Mouse (Mus musculus): Measurements from ENCODE around the gene Abcb6. TPM values are rescaled to one million over a fixed set of nuclear protein-coding genes. Genes with fewer than 3 reads are reported as not detected.

Gene Abcb6
- total and polyA plus RNA-seq, 3 experiments, result 15.5 to 29.0 (median 19.2) TPM

DNA sequence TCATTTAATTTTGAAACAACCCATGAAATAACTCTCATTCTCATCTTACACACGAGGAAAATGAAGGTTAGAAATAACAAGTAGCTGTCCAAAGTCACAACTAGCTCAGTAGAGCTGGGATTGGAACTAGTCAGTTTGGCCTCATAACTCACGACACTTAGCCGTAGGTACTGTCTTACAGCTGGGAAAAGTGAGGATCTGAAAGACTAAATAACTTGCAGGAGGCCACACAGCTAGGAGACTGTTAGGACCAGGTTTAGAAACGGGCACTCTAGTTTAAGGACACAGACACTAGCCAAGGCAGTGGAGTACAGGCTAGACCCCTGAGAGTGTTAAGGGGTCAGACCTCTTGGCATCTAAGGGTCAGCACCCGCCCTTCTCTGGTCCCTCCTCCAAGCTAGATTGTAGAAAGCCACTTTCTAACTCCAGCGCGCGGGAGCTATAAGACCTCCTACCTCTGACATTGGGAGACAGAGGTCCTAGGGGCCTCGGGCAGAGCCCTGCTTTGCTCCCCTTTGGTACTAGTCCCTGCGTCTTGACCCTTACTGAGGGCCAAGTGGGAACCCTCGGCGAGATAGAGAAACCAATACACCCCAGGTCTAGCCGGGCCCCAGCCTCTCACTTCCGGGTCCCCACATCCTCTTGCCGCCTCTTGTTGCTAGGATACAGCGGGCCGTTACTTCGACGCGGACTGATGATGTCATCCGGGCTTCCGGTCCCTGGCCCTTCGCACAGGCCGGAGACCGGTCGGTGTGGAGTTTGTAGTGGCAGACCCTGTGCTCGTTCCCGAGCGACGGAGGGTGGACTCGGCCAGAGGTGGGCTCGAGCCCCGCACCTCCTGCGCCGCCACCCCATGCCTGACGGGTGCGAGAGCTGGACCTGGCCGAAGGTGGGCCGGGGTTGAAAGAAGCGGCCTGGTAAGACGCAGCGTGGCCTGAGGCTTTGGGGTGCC, 30.2 kb upstream of the Abcb6 start, which contains the start of the genes Glb1l and Stk16:
Gene Glb1l, minus strand, starts transcription at position 678 of the 952 bp plus-strand sequence.
Gene Stk16, plus strand, starts transcription at position 703 of the 952 bp plus-strand sequence.
- Histone ChIP-seq H3K79me2 (replicated peaks; ENCODE audit: control insufficient read depth, extremely low read depth, insufficient read depth, poor library complexity, severe bottlenecking) (peaks cover 18% of the 10 kb centered on the region), H3K4me2 (ENCODE audit: insufficient read depth, low read depth, poor library complexity, severe bottlenecking) (peak within 1 kb of the TSS; percentile 74), H3K9me3 (replicated peaks; ENCODE audit: low read length) (no peaks in the 10 kb centered on the region)

More for the DNA sequence above, 30.2 kb upstream of the Abcb6 start, which contains the start of the genes Glb1l and Stk16:
- no peak within 1 kb of the TSS for H3K27ac ChIP-seq (ENCODE audit: insufficient read depth, low read depth)
- peak within 1 kb of the TSS; percentile 93 for H3K9ac ChIP-seq (ENCODE audit: insufficient read depth, low read depth)
- H3K36me3 ChIP-seq (replicated peaks in 1 of 2; ENCODE audit: control insufficient read depth in 1 of 2, insufficient read depth in 1 of 2, low read length in 1 of 2), result peaks cover 33 to 46% of the 10 kb centered on the region in 2 experiments
- peaks cover 9 to 63% of the 10 kb centered on the region in 2 experiments for H3K4me1 ChIP-seq (ENCODE audit: control insufficient read depth in 1 of 2, insufficient read depth in 2 of 2)
- dilution Hi-C loops (cut with MboI; ENCODE audit: extremely low pct_ligation_motif_present, extremely low pct_unique_long_range_greater_than_20kb, low sequenced_read_pairs) (no loop called here), in situ Hi-C loops (cut with MboI; ENCODE audit: low pct_ligation_motif_present, low pct_unique_long_range_greater_than_20kb, low sequenced_read_pairs) (no loop called here)
- DNase-seq (ENCODE audit: extremely low read depth), result peak; percentile 96
- TF ChIP-seq ZNF384 (IDR thresholded peaks at IDR 0.05; ENCODE audit: low read depth, low read length) (no peak), UBTF (IDR thresholded peaks at IDR 0.05; ENCODE audit: low read depth, low read length) (no peak), CHD1 (IDR thresholded peaks at IDR 0.05; ENCODE audit: low read depth, low read length) (no peak), KAT2A (IDR thresholded peaks at IDR 0.05; ENCODE audit: insufficient replicate concordance, low read length) (peak; percentile 87; the same call in 1 of the 2 replicates), ZC3H11A (IDR thresholded peaks at IDR 0.05; ENCODE audit: low read depth, low read length) (no peak), CTCF (conservative IDR thresholded peaks at IDR 0.05 in 1 of 2, IDR thresholded peaks at IDR 0.05 in 1 of 2; ENCODE audit: low read depth in 2 of 2, low read length in 2 of 2) (no peak), USF1 (IDR thresholded peaks at IDR 0.05; ENCODE audit: low read depth, low read length) (no peak), ETS1 (conservative IDR thresholded peaks at IDR 0.05; ENCODE audit: low read depth, low read length) (no peak), GABPA (IDR thresholded peaks at IDR 0.05; ENCODE audit: insufficient replicate concordance, low read depth, low read length) (peak; percentile 8; the same call in 1 of the 2 replicates), MAFK (IDR thresholded peaks at IDR 0.05; ENCODE audit: insufficient replicate concordance, low read length) (no peak), TCF12 (IDR thresholded peaks at IDR 0.05; ENCODE audit: low read depth, low read length) (peak; percentile 78), POLR2AphosphoS2 (IDR thresholded peaks at IDR 0.05; ENCODE audit: low read depth, low read length) (0 out of 2 replicates have a peak, but pooled peaks have one; percentile 41), MAZ (IDR thresholded peaks at IDR 0.05; ENCODE audit: low read depth, low read length) (peak; percentile 48; the same call in 1 of the 2 replicates), USF2 (conservative IDR thresholded peaks at IDR 0.05; ENCODE audit: low read depth, low read length) (no peak), JUN (IDR thresholded peaks at IDR 0.05; ENCODE audit: insufficient read depth, low read depth, low read length) (no peak), ZKSCAN1 (IDR thresholded peaks at IDR 0.05; ENCODE audit: borderline replicate concordance, low read depth, low read length) (no peak; the same call in 1 of the 2 replicates), NELFE (IDR thresholded peaks at IDR 0.05; ENCODE audit: low read depth, low read length) (peak; percentile 84), NRF1 (IDR thresholded peaks at IDR 0.05; ENCODE audit: low read depth, low read length) (no peak), PAX5 (IDR thresholded peaks at IDR 0.05; ENCODE audit: low read length) (no peak), SIN3A (IDR thresholded peaks at IDR 0.05; ENCODE audit: low read length) (peak; percentile 99), MAX (IDR thresholded peaks at IDR 0.05; ENCODE audit: low read length) (no peak), TBP (conservative IDR thresholded peaks at IDR 0.05; ENCODE audit: low read depth, low read length) (0 out of 2 replicates have a peak, but pooled peaks have one; percentile 48), RAD21 (IDR thresholded peaks at IDR 0.05; ENCODE audit: low read depth, low read length) (no peak), ELF1 (IDR thresholded peaks at IDR 0.05; ENCODE audit: low read depth, low read length) (peak; percentile 99), MYC (IDR thresholded peaks at IDR 0.05; ENCODE audit: low read depth, low read length) (no peak), HCFC1 (IDR thresholded peaks at IDR 0.05; ENCODE audit: low read depth, low read length) (peak; percentile 91), RCOR1 (conservative IDR thresholded peaks at IDR 0.05; ENCODE audit: low read depth, low read length) (no peak), SMC3 (IDR thresholded peaks at IDR 0.05; ENCODE audit: low read depth, low read length) (no peak), POLR2A (IDR thresholded peaks at IDR 0.05; ENCODE audit: low read depth, low read length) (peak; percentile 93), IRF4 (IDR thresholded peaks at IDR 0.05; ENCODE audit: low read depth, low read length) (peak; percentile 75), ZMIZ1 (IDR thresholded peaks at IDR 0.05; ENCODE audit: low read depth, low read length) (peak; percentile 72; the same call in 1 of the 2 replicates), BHLHE40 (IDR thresholded peaks at IDR 0.05; ENCODE audit: low read depth, low read length) (no peak), MEF2A (IDR thresholded peaks at IDR 0.05; ENCODE audit: borderline replicate concordance, low read depth, low read length) (peak; percentile 55; the same call in 1 of the 2 replicates), EP300 (IDR thresholded peaks at IDR 0.05; ENCODE audit: low read length) (no peak), MXI1 (IDR thresholded peaks at IDR 0.05; ENCODE audit: low read depth, low read length) (peak; percentile 96), JUND (conservative IDR thresholded peaks at IDR 0.05; ENCODE audit: low read depth, low read length) (no peak), E2F4 (IDR thresholded peaks at IDR 0.05; ENCODE audit: insufficient replicate concordance, low read depth, low read length) (no peak), CHD2 (IDR thresholded peaks at IDR 0.05; ENCODE audit: low read length) (no peak)
- no peaks in the 10 kb centered on the region for H3K27me3 ChIP-seq (replicated peaks)
- H3K4me3 ChIP-seq (replicated peaks in 1 of 3; ENCODE audit: low read depth in 2 of 3, low read length in 2 of 3, poor library complexity in 1 of 3), result peak within 1 kb of the TSS; percentile 83 to 96 (median 91)
